Mouse (Mus musculus) intestine, postnatal 0 days (tissue): ENCODE measurements around the gene Pkd1. TPM values are rescaled to one million over a fixed set of nuclear protein-coding genes. Genes with fewer than 3 reads are reported as not detected.
A peak's percentile ranks its signal among the peaks of the same experiment; 100 is the strongest.

Experiments used
- ATAC-seq: fragments of 200-750 bp; cut with Nextera tagmentation; 2 replicates; pipeline ENCODE4 v1.8.0; 2017; ENCODE audit warnings: mild to moderate bottlenecking, moderate TSS enrichment, moderate library complexity
- H3K27ac ChIP-seq: fragments of 300-500 bp; sonication (generic); 2 replicates; pipeline ENCODE4 v1.5.1; 2014; ENCODE audit warnings: mild to moderate bottlenecking, low read depth, low read length, moderate library complexity
- H3K27me3 ChIP-seq: fragments of 300-500 bp; sonication (generic); replicated peaks from 2 replicates; pipeline ENCODE4 v1.6.1; 2014; ENCODE audit warnings: low read length, mixed read lengths; ENCODE audit not compliant: control insufficient read depth, insufficient read depth
- H3K36me3 ChIP-seq: fragments of 300-500 bp; sonication (generic); 2 replicates; pipeline ENCODE4 v1.6.1; 2014; ENCODE audit warnings: mild to moderate bottlenecking, moderate library complexity; ENCODE audit not compliant: control insufficient read depth, insufficient read depth
- H3K4me1 ChIP-seq: fragments of 300-500 bp; sonication (generic); replicated peaks from 2 replicates; pipeline ENCODE4 v1.6.1; 2014; ENCODE audit warnings: antibody characterized with exemption, low read length, mixed read lengths; ENCODE audit not compliant: control insufficient read depth, insufficient read depth
- H3K4me2 ChIP-seq: fragments of 300-500 bp; sonication (generic); replicated peaks from 2 replicates; pipeline ENCODE4 v1.6.1; 2014; ENCODE audit warnings: low read depth, mild to moderate bottlenecking, moderate library complexity
- H3K4me3 ChIP-seq: fragments of 300-500 bp; sonication (generic); 2 replicates; pipeline ENCODE4 v1.5.1; 2014; ENCODE audit warnings: low read depth, low read length
- H3K9ac ChIP-seq: fragments of 300-500 bp; sonication (generic); 2 replicates; pipeline ENCODE4 v1.6.1; 2014; ENCODE audit warnings: mild to moderate bottlenecking, low read depth, low read length
- H3K9me3 ChIP-seq: fragments of 300-500 bp; sonication (generic); 2 replicates; pipeline ENCODE4 v1.6.1; 2016; ENCODE audit warnings: mixed run types; ENCODE audit not compliant: control insufficient read depth
- CTCF ChIP-seq: sonication (generic); IDR thresholded peaks from 2 replicates; pipeline ENCODE4 v1.5.1; 2016; ENCODE audit warnings: low read depth, mild to moderate bottlenecking, control low read depth, antibody characterized with exemption, moderate library complexity
- WGBS: fragments of 180-500 bp; shearing (Covaris S2); extraction: QIAGEN DNeasy Blood & Tissue Kit; methylation state at CpG from one replicate; pipeline ENCODE4 v1.1.7; 2014; 5-methylcytosine and 5-hydroxymethylcytosine counted together
- polyA plus RNA-seq: library from polyadenylated mRNA; unstranded; fragments of >200 nt; fragmentation: Nextera tagmentation; extraction: Ambion mirVana; gene quantifications from 2 replicates; pipeline ENCODE4 v1.2.1, GENCODE M21; 2015

Pkd1 gene
- polyA plus RNA-seq, 1 experiment from 2014 or later = 5.4 TPM

GRCm38 (mm10) chr17:24531064-24531463 lies 18.6 kb upstream of the Pkd1 start:
- Histone ChIP-seq H3K4me3 (no peak overlapping the region), H3K36me3 (peaks cover 8% of the 10 kb centered on the region; the same call in 1 of the 2 replicates), H3K9ac (no peak overlapping the region), H3K27ac (no peak overlapping the region), H3K4me1 (peaks cover 15% of the 10 kb centered on the region), H3K4me2 (no peak overlapping the region), H3K27me3 (no peaks in the 10 kb centered on the region), H3K9me3 (no peaks in the 10 kb centered on the region)
- no peak for ATAC-seq
- WGBS = 70% methylated on average over 3 of the region's 3 CpGs
- no peak for TF ChIP-seq CTCF

GRCm38 (mm10) chr17:24532045-24532444 lies 17.6 kb upstream of the Pkd1 start:
- H3K4me2 ChIP-seq = no peak overlapping the region
- WGBS = 80% methylated on average over 7 of the region's 7 CpGs
- H3K9me3 ChIP-seq = no peaks in the 10 kb centered on the region
- H3K4me1 ChIP-seq = peaks cover 15% of the 10 kb centered on the region
- no peak for TF ChIP-seq CTCF
- H3K4me3 ChIP-seq = no peak overlapping the region
- no peak overlapping the region for H3K9ac ChIP-seq
- no peak overlapping the region for H3K27ac ChIP-seq
- H3K36me3 ChIP-seq = peaks cover 8% of the 10 kb centered on the region; the same call in 1 of the 2 replicates
- H3K27me3 ChIP-seq = no peaks in the 10 kb centered on the region
- no peak for ATAC-seq

- Histone ChIP-seq H3K27ac (no peak overlapping the region), H3K36me3 (peaks cover 8% of the 10 kb centered on the region; the same call in 1 of the 2 replicates), H3K9me3 (no peaks in the 10 kb centered on the region), H3K9ac (no peak overlapping the region; the same call in 1 of the 2 replicates), H3K4me1 (peaks cover 15% of the 10 kb centered on the region), H3K4me3 (peak overlapping the region; percentile 40), H3K4me2 (peak overlapping the region; percentile 87), H3K27me3 (no peaks in the 10 kb centered on the region)
- peak; percentile 76 for ATAC-seq
- WGBS = 10% methylated on average over 52 of the region's 53 CpGs
- peak; percentile 51 for TF ChIP-seq CTCF
Measured at GRCm38 (mm10) chr17:24533099-24533992, 16.3 kb upstream of the Pkd1 start.

GRCm38 (mm10) chr17:24534160-24534718 lies 15.4 kb upstream of the Pkd1 start, which contains the start of gene Rab26:
TSS of gene Rab26 (minus strand) at chr17:24534210.
- Histone ChIP-seq H3K4me3 (peak within 1 kb of the TSS; percentile 40), H3K9ac (no peak within 1 kb of the TSS; the same call in 1 of the 2 replicates), H3K27ac (no peak within 1 kb of the TSS), H3K4me2 (peak within 1 kb of the TSS; percentile 87), H3K27me3 (no peaks in the 10 kb centered on the region), H3K36me3 (peaks cover 8% of the 10 kb centered on the region; the same call in 1 of the 2 replicates), H3K4me1 (peaks cover 15% of the 10 kb centered on the region), H3K9me3 (no peaks in the 10 kb centered on the region)
- no peak for ATAC-seq
- WGBS = 83% methylated on average over 8 of the region's 8 CpGs
- TF ChIP-seq CTCF = no peak

GRCm38 (mm10) chr17:24535300-24535699 lies 14.3 kb upstream of the Pkd1 start:
- H3K36me3 ChIP-seq = no peaks in the 10 kb centered on the region
- H3K9ac ChIP-seq = no peak overlapping the region
- H3K4me2 ChIP-seq = no peak overlapping the region
- no peak for ATAC-seq
- H3K9me3 ChIP-seq = no peaks in the 10 kb centered on the region
- no peaks in the 10 kb centered on the region for H3K27me3 ChIP-seq
- H3K4me3 ChIP-seq = no peak overlapping the region
- H3K4me1 ChIP-seq = peaks cover 6% of the 10 kb centered on the region
- TF ChIP-seq CTCF = no peak
- 59% methylated on average over 5 of the region's 5 CpGs for WGBS
- no peak overlapping the region for H3K27ac ChIP-seq

GRCm38 (mm10) chr17:24537536-24537935 lies 12.1 kb upstream of the Pkd1 start:
- no peak for ATAC-seq
- no peaks in the 10 kb centered on the region for H3K36me3 ChIP-seq
- H3K9me3 ChIP-seq = no peaks in the 10 kb centered on the region
- no peak overlapping the region for H3K27ac ChIP-seq
- 31% methylated on average over 3 of the region's 3 CpGs for WGBS
- H3K9ac ChIP-seq = no peak overlapping the region
- no peak overlapping the region for H3K4me2 ChIP-seq
- no peaks in the 10 kb centered on the region for H3K27me3 ChIP-seq
- TF ChIP-seq CTCF = no peak
- H3K4me3 ChIP-seq = no peak overlapping the region
- peaks cover 6% of the 10 kb centered on the region for H3K4me1 ChIP-seq
